Mouse (Mus musculus): Measurements from ENCODE around the gene S1pr1. TPM values are rescaled to one million over a fixed set of nuclear protein-coding genes. Genes with fewer than 3 reads are reported as not detected.

The S1pr1 gene
- polyA plus RNA-seq, 1 experiment from 2014 or later = 10.4 TPM

DNA sequence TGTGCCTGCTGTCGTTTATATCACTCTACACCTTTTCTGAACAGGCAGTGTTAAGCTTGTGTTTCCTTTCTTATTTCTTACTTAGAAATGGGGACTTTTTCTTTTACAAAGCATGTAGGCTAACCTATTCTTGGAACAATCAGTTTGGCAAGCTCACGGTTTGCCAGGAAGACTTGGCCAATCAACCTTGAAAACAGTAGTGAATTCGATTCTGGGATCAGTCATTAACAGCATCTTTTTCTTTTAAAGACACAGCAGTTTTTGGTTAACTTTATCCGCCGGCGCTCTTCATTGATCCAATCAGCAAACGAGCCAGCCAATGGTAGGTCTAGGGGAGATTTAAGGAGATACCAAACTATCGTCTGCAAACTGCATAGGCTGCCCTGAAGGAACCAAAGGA lies 31.6 kb upstream of the S1pr1 start:
- Histone ChIP-seq H3K4me2 (replicated peaks; ENCODE audit: low read depth, low read length) (no peak overlapping the region), H3K36me3 (ENCODE audit: control insufficient read depth, insufficient read depth, low read length) (no peaks in the 10 kb centered on the region), H3K27ac (ENCODE audit: low read depth, low read length) (no peak overlapping the region), H3K27me3 (ENCODE audit: control insufficient read depth, insufficient read depth, low read length) (no peaks in the 10 kb centered on the region), H3K4me3 (ENCODE audit: low read length) (no peak overlapping the region), H3K9ac (ENCODE audit: low read depth, low read length) (no peak overlapping the region), H3K9me3 (ENCODE audit: control insufficient read depth, low read length) (no peaks in the 10 kb centered on the region), H3K4me1 (ENCODE audit: control insufficient read depth, insufficient read depth, low read length) (no peaks in the 10 kb centered on the region)
- ATAC-seq (ENCODE audit: low FRiP score, low TSS enrichment) = no peak
- WGBS = 81% methylated on average over 8 of the region's 8 CpGs

DNA sequence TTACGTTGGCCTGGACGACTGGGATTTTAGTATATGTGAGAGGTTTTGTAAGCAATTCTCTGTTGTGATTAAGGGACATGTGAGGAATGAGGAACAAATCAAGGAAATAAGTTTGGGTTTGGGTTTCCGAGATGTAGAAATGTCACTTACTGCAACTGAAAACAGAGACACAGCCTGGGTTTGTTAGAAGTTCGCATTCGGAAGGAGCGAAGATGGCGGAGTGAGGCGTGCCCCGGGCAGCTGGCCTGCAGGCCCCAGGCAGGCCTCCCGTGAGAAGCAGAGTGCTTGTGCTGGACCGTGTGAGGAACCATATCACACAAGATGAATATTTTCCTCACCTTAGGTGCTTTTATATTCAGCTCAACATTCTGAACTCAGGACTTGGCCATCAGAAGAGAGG lies 30.2 kb upstream of the S1pr1 start:
- no peak overlapping the region for H3K9ac ChIP-seq (ENCODE audit: low read depth, low read length)
- H3K36me3 ChIP-seq (ENCODE audit: control insufficient read depth, insufficient read depth, low read length) = no peaks in the 10 kb centered on the region
- no peak for ATAC-seq (ENCODE audit: low FRiP score, low TSS enrichment)
- no peaks in the 10 kb centered on the region for H3K9me3 ChIP-seq (ENCODE audit: control insufficient read depth, low read length)
- 89% methylated on average over 11 of the region's 11 CpGs for WGBS
- H3K27me3 ChIP-seq (ENCODE audit: control insufficient read depth, insufficient read depth, low read length) = no peaks in the 10 kb centered on the region
- no peak overlapping the region for H3K4me2 ChIP-seq (replicated peaks; ENCODE audit: low read depth, low read length)
- H3K4me1 ChIP-seq (ENCODE audit: control insufficient read depth, insufficient read depth, low read length) = no peaks in the 10 kb centered on the region
- H3K27ac ChIP-seq (ENCODE audit: low read depth, low read length) = no peak overlapping the region
- no peak overlapping the region for H3K4me3 ChIP-seq (ENCODE audit: low read length)

DNA sequence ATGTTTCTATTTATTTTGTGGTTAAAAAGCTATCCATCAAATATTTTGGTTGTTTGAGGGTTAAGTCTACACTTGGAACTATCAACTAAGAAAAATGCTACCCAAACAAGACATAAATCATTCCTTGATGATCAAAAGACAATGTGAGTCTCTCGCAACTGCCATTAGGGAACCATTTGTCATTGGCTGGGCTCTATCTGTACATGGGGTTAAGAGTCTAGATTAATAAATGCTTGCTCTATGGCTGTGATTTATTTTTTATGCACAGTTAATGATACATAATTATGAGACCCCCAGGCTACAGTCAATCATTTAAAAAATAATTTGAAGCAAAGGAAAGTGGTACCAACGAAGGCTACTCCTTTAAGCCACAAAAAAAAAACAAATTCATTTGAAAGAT lies 23.7 kb upstream of the S1pr1 start:
- Histone ChIP-seq H3K27me3 (ENCODE audit: control insufficient read depth, insufficient read depth, low read length) (no peaks in the 10 kb centered on the region), H3K4me2 (replicated peaks; ENCODE audit: low read depth, low read length) (no peak overlapping the region), H3K36me3 (ENCODE audit: control insufficient read depth, insufficient read depth, low read length) (no peaks in the 10 kb centered on the region), H3K4me3 (ENCODE audit: low read length) (no peak overlapping the region), H3K9ac (ENCODE audit: low read depth, low read length) (no peak overlapping the region), H3K27ac (ENCODE audit: low read depth, low read length) (no peak overlapping the region), H3K9me3 (ENCODE audit: control insufficient read depth, low read length) (no peaks in the 10 kb centered on the region), H3K4me1 (ENCODE audit: control insufficient read depth, insufficient read depth, low read length) (no peaks in the 10 kb centered on the region)
- WGBS = 40% methylated on average over 2 of the region's 2 CpGs
- no peak for ATAC-seq (ENCODE audit: low FRiP score, low TSS enrichment)

DNA sequence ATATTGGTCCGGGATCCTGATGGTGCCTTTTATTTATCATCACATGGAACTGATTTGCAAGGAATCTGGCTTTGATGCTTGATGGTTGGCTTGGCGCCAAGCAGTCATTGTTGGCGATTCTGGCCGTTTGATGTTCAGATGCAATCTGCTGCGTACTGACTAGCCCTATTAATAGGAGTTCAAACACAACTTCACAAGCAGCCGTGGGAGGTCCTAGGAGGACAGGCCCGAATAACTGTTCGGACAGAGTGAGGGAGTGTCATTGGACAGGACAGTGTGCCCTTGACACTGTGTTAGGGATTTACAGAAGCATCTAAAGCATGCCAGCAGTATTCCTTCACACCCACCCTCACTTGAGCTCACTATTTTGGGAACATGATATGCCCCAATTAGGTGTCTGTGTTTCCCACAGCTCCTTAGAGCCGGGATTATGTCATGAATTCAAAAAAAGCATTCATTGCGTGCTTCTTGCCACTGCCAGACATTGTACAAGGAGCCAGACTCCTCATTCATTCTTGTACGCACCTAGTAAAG lies 23.0 kb upstream of the S1pr1 start:
- no peak for ATAC-seq (ENCODE audit: low FRiP score, low TSS enrichment)
- no peaks in the 10 kb centered on the region for H3K36me3 ChIP-seq (ENCODE audit: control insufficient read depth, insufficient read depth, low read length)
- WGBS = 63% methylated on average over 11 of the region's 11 CpGs
- H3K27ac ChIP-seq (ENCODE audit: low read depth, low read length) = no peak overlapping the region
- H3K9ac ChIP-seq (ENCODE audit: low read depth, low read length) = no peak overlapping the region
- no peak overlapping the region for H3K4me2 ChIP-seq (replicated peaks; ENCODE audit: low read depth, low read length)
- no peaks in the 10 kb centered on the region for H3K27me3 ChIP-seq (ENCODE audit: control insufficient read depth, insufficient read depth, low read length)
- no peak overlapping the region for H3K4me3 ChIP-seq (ENCODE audit: low read length)
- no peaks in the 10 kb centered on the region for H3K4me1 ChIP-seq (ENCODE audit: control insufficient read depth, insufficient read depth, low read length)
- H3K9me3 ChIP-seq (ENCODE audit: control insufficient read depth, low read length) = no peaks in the 10 kb centered on the region

DNA sequence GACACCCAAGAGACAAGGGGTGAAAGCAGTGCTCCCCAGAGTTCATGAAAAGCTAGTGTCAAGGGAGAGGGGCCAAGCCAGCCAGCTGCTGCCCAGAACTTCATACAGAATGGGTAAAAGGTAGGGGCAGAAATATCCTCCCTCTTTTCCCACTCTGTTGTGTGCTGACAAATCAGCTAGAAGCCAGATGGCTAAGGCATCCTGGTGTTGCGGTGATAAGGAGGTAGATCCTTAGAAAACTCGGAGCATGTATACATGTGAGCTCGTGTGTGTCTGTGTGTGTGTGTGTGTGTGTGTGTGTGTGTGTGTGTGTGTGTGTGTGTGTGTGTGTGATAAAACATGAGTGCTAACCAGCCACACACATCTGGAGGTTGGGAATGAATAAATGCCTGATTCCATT lies 20.7 kb upstream of the S1pr1 start:
- WGBS = 96% methylated on average over 3 of the region's 3 CpGs
- H3K9me3 ChIP-seq (ENCODE audit: control insufficient read depth, low read length) = no peaks in the 10 kb centered on the region
- H3K27me3 ChIP-seq (ENCODE audit: control insufficient read depth, insufficient read depth, low read length) = no peaks in the 10 kb centered on the region
- H3K27ac ChIP-seq (ENCODE audit: low read depth, low read length) = no peak overlapping the region
- H3K4me2 ChIP-seq (replicated peaks; ENCODE audit: low read depth, low read length) = no peak overlapping the region
- H3K9ac ChIP-seq (ENCODE audit: low read depth, low read length) = no peak overlapping the region
- H3K4me1 ChIP-seq (ENCODE audit: control insufficient read depth, insufficient read depth, low read length) = no peaks in the 10 kb centered on the region
- H3K36me3 ChIP-seq (ENCODE audit: control insufficient read depth, insufficient read depth, low read length) = no peaks in the 10 kb centered on the region
- H3K4me3 ChIP-seq (ENCODE audit: low read length) = no peak overlapping the region
- ATAC-seq (ENCODE audit: low FRiP score, low TSS enrichment) = no peak

DNA sequence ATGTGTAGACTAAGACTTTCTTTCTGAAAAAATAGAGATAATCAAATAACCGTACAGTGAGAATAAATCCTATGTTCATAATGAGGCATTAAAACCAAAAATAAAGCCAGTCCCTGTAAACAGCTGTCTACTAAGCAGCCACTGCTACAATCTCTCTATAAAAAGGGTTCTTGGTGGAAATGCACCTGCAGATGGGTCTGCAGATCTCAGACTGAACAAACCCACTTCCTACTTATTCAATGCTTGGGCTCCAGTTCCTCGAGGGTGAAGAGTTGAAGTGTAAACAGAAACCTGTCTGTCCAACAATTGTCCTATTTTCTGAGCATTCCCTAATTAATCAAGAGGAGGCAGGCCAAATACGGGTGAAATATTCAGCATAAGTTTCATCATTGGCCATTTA lies 20.0 kb upstream of the S1pr1 start:
- no peak overlapping the region for H3K4me3 ChIP-seq (ENCODE audit: low read length)
- H3K9ac ChIP-seq (ENCODE audit: low read depth, low read length) = no peak overlapping the region
- no peak overlapping the region for H3K27ac ChIP-seq (ENCODE audit: low read depth, low read length)
- H3K27me3 ChIP-seq (ENCODE audit: control insufficient read depth, insufficient read depth, low read length) = no peaks in the 10 kb centered on the region
- no peak overlapping the region for H3K4me2 ChIP-seq (replicated peaks; ENCODE audit: low read depth, low read length)
- H3K4me1 ChIP-seq (ENCODE audit: control insufficient read depth, insufficient read depth, low read length) = no peaks in the 10 kb centered on the region
- 81% methylated on average over 3 of the region's 3 CpGs for WGBS
- H3K9me3 ChIP-seq (ENCODE audit: control insufficient read depth, low read length) = no peaks in the 10 kb centered on the region
- H3K36me3 ChIP-seq (ENCODE audit: control insufficient read depth, insufficient read depth, low read length) = no peaks in the 10 kb centered on the region
- ATAC-seq (ENCODE audit: low FRiP score, low TSS enrichment) = no peak

DNA sequence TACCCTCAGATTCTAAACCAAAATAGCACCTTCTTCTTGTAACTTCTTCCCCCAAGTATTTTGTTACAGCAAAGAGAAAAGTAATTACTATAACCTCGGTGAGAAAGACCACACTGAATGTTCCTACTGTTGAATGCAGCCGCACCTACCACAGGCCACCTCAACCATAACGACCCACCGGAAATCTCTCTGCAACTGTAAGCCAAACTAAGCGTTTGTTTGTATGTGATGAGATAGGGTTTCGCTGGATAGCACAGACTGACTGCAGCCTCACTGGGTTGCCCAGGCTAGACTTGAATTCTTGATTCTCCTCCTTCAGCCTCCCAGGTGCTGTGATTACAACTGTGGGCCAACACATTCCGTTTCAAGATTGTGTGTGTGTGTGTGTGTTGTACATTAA lies 15.5 kb upstream of the S1pr1 start:
- no peak overlapping the region for H3K4me2 ChIP-seq (replicated peaks; ENCODE audit: low read depth, low read length)
- H3K9me3 ChIP-seq (ENCODE audit: control insufficient read depth, low read length) = no peaks in the 10 kb centered on the region
- no peaks in the 10 kb centered on the region for H3K27me3 ChIP-seq (ENCODE audit: control insufficient read depth, insufficient read depth, low read length)
- no peak overlapping the region for H3K9ac ChIP-seq (ENCODE audit: low read depth, low read length)
- no peak overlapping the region for H3K27ac ChIP-seq (ENCODE audit: low read depth, low read length)
- no peaks in the 10 kb centered on the region for H3K4me1 ChIP-seq (ENCODE audit: control insufficient read depth, insufficient read depth, low read length)
- no peak overlapping the region for H3K4me3 ChIP-seq (ENCODE audit: low read length)
- no peaks in the 10 kb centered on the region for H3K36me3 ChIP-seq (ENCODE audit: control insufficient read depth, insufficient read depth, low read length)
- 88% methylated on average over 7 of the region's 7 CpGs for WGBS
- no peak for ATAC-seq (ENCODE audit: low FRiP score, low TSS enrichment)

DNA sequence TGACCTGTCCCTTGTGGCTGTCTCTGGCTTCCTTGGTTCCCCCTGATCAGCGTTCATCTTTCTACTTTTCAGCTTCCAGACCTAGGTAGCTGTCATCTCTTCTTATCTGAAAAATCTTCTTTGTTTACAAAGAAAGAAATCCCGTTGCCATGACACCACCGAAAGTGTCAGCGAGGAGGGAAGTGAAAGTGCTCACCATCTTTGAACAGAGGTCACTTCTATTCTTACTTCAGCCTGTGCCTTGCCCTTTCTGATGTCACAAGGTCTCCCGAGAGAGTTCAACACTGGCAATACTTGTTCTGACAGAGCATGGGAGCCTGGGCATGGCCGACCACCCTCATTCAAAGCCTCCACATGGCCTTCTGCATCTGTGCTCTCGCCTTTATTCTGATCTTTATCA lies 14.3 kb upstream of the S1pr1 start:
- H3K27me3 ChIP-seq (ENCODE audit: control insufficient read depth, insufficient read depth, low read length) = no peaks in the 10 kb centered on the region
- H3K4me1 ChIP-seq (ENCODE audit: control insufficient read depth, insufficient read depth, low read length) = no peaks in the 10 kb centered on the region
- no peak overlapping the region for H3K4me3 ChIP-seq (ENCODE audit: low read length)
- ATAC-seq (ENCODE audit: low FRiP score, low TSS enrichment) = no peak; the same call in 1 of the 2 replicates
- no peak overlapping the region for H3K27ac ChIP-seq (ENCODE audit: low read depth, low read length)
- no peaks in the 10 kb centered on the region for H3K9me3 ChIP-seq (ENCODE audit: control insufficient read depth, low read length)
- no peak overlapping the region for H3K4me2 ChIP-seq (replicated peaks; ENCODE audit: low read depth, low read length)
- 75% methylated on average over 7 of the region's 7 CpGs for WGBS
- no peaks in the 10 kb centered on the region for H3K36me3 ChIP-seq (ENCODE audit: control insufficient read depth, insufficient read depth, low read length)
- no peak overlapping the region for H3K9ac ChIP-seq (ENCODE audit: low read depth, low read length)

DNA sequence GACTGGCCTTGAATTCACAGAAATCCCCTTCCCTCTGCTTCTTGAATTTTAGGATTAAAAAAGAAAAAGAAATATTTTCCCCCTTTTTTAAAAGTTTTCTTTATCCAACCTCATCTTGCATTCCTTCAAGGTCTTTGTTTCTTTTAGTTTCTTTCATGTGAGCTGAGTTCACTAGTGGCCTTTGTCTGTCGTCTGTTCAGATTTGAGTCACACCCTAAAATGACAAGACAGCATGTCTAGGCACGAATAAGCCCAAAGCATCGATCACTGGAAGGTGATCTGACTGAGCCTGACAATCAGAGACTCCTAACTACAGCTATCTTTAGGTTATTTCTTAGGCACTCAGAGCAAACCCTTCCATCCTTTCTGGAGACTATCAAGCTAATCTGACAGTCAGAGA lies 13.3 kb upstream of the S1pr1 start:
- no peak overlapping the region for H3K27ac ChIP-seq (ENCODE audit: low read depth, low read length)
- H3K36me3 ChIP-seq (ENCODE audit: control insufficient read depth, insufficient read depth, low read length) = no peaks in the 10 kb centered on the region
- no peak overlapping the region for H3K9ac ChIP-seq (ENCODE audit: low read depth, low read length)
- no peak overlapping the region for H3K4me2 ChIP-seq (replicated peaks; ENCODE audit: low read depth, low read length)
- H3K4me3 ChIP-seq (ENCODE audit: low read length) = no peak overlapping the region
- H3K4me1 ChIP-seq (ENCODE audit: control insufficient read depth, insufficient read depth, low read length) = no peaks in the 10 kb centered on the region
- no peaks in the 10 kb centered on the region for H3K27me3 ChIP-seq (ENCODE audit: control insufficient read depth, insufficient read depth, low read length)
- WGBS = 80% methylated on average over 3 of the region's 3 CpGs
- H3K9me3 ChIP-seq (ENCODE audit: control insufficient read depth, low read length) = no peaks in the 10 kb centered on the region
- no peak for ATAC-seq (ENCODE audit: low FRiP score, low TSS enrichment)

Measured in kidney, embryonic 14.5 days (tissue).